Mouse (Mus musculus): ENCODE data around the gene Ddb2. TPM values are rescaled to one million over a fixed set of nuclear protein-coding genes. Genes with fewer than 3 reads are reported as not detected.
A peak's percentile ranks its signal among the peaks of the same experiment; 100 is the strongest.

Gene Ddb2
- polyA plus RNA-seq (2012; ENCODE audit: insufficient read depth, insufficient read length, low replicate concordance, missing spikeins): not detected in 2 replicates

- Histone ChIP-seq H3K4me1 (ENCODE audit: control insufficient read depth, insufficient read depth, low read length) (peaks cover 3% of the 10 kb centered on the region; the same call in 1 of the 2 replicates), H3K27ac (ENCODE audit: insufficient read depth, low read depth, low read length) (peak within 1 kb of the TSS; percentile 92), H3K4me3 (ENCODE audit: insufficient read depth, low read depth, low read length) (peak within 1 kb of the TSS; percentile 67)
- WGBS: 1% methylated on average over 48 of the region's 48 CpGs
- TF ChIP-seq POLR2A (IDR thresholded peaks at IDR 0.05; ENCODE audit: insufficient read depth, low read depth, low read length): peak; percentile 30; the same call in 1 of the 2 replicates
- no peak for TF ChIP-seq CTCF (IDR thresholded peaks at IDR 0.05; ENCODE audit: insufficient read depth, low read depth, low read length)
Observed at GRCm38 (mm10) chr2:91236601-91237510, at the start of gene Ddb2. TSS of gene Ddb2 (minus strand) at chr2:91236982.

GRCm38 (mm10) chr2:91285885-91286505 lies 49.2 kb upstream of the Ddb2 start:
- 13% methylated on average over 7 of the region's 7 CpGs for WGBS
- TF ChIP-seq POLR2A (IDR thresholded peaks at IDR 0.05; ENCODE audit: insufficient read depth, low read depth, low read length): no peak
- TF ChIP-seq CTCF (IDR thresholded peaks at IDR 0.05; ENCODE audit: insufficient read depth, low read depth, low read length): peak; percentile 82
- H3K27ac ChIP-seq (ENCODE audit: insufficient read depth, low read depth, low read length): no peak overlapping the region
- H3K4me3 ChIP-seq (ENCODE audit: insufficient read depth, low read depth, low read length): no peak overlapping the region
- peaks cover 6% of the 10 kb centered on the region for H3K4me1 ChIP-seq (ENCODE audit: control insufficient read depth, insufficient read depth, low read length)

GRCm38 (mm10) chr2:91284375-91285199 lies 47.8 kb upstream of the Ddb2 start:
- 26% methylated on average over 13 of the region's 13 CpGs for WGBS
- H3K4me1 ChIP-seq (ENCODE audit: control insufficient read depth, insufficient read depth, low read length): peaks cover 6% of the 10 kb centered on the region
- TF ChIP-seq POLR2A (IDR thresholded peaks at IDR 0.05; ENCODE audit: insufficient read depth, low read depth, low read length) (no peak), CTCF (IDR thresholded peaks at IDR 0.05; ENCODE audit: insufficient read depth, low read depth, low read length) (no peak)
- H3K27ac ChIP-seq (ENCODE audit: insufficient read depth, low read depth, low read length): peak overlapping the region; percentile 31
- no peak overlapping the region for H3K4me3 ChIP-seq (ENCODE audit: insufficient read depth, low read depth, low read length)

GRCm38 (mm10) chr2:91283972-91284371 lies 47.2 kb upstream of the Ddb2 start:
- no peak overlapping the region for H3K4me3 ChIP-seq (ENCODE audit: insufficient read depth, low read depth, low read length)
- peak overlapping the region; percentile 6; the same call in 1 of the 2 replicates for H3K27ac ChIP-seq (ENCODE audit: insufficient read depth, low read depth, low read length)
- peaks cover 6% of the 10 kb centered on the region for H3K4me1 ChIP-seq (ENCODE audit: control insufficient read depth, insufficient read depth, low read length)
- WGBS: 48% methylated on average over 3 of the region's 3 CpGs
- TF ChIP-seq POLR2A (IDR thresholded peaks at IDR 0.05; ENCODE audit: insufficient read depth, low read depth, low read length) (no peak), CTCF (IDR thresholded peaks at IDR 0.05; ENCODE audit: insufficient read depth, low read depth, low read length) (no peak)

- H3K4me3 ChIP-seq (ENCODE audit: insufficient read depth, low read depth, low read length): no peak overlapping the region
- H3K4me1 ChIP-seq (ENCODE audit: control insufficient read depth, insufficient read depth, low read length): peaks cover 6% of the 10 kb centered on the region
- H3K27ac ChIP-seq (ENCODE audit: insufficient read depth, low read depth, low read length): no peak overlapping the region
- 62% methylated on average over 5 of the region's 5 CpGs for WGBS
- no peak for TF ChIP-seq POLR2A (IDR thresholded peaks at IDR 0.05; ENCODE audit: insufficient read depth, low read depth, low read length)
- no peak for TF ChIP-seq CTCF (IDR thresholded peaks at IDR 0.05; ENCODE audit: insufficient read depth, low read depth, low read length)
Observed at GRCm38 (mm10) chr2:91281366-91281765, 44.6 kb upstream of the Ddb2 start.

- H3K27ac ChIP-seq (ENCODE audit: insufficient read depth, low read depth, low read length): no peak overlapping the region
- no peak overlapping the region for H3K4me3 ChIP-seq (ENCODE audit: insufficient read depth, low read depth, low read length)
- TF ChIP-seq CTCF (IDR thresholded peaks at IDR 0.05; ENCODE audit: insufficient read depth, low read depth, low read length): no peak
- TF ChIP-seq POLR2A (IDR thresholded peaks at IDR 0.05; ENCODE audit: insufficient read depth, low read depth, low read length): no peak
- WGBS: 71% methylated on average over 2 of the region's 2 CpGs
- H3K4me1 ChIP-seq (ENCODE audit: control insufficient read depth, insufficient read depth, low read length): peaks cover 1% of the 10 kb centered on the region; the same call in 1 of the 2 replicates
Observed at GRCm38 (mm10) chr2:91279372-91279755, 42.6 kb upstream of the Ddb2 start.

GRCm38 (mm10) chr2:91278749-91279371 lies 42.1 kb upstream of the Ddb2 start:
- no peak overlapping the region for H3K27ac ChIP-seq (ENCODE audit: insufficient read depth, low read depth, low read length)
- TF ChIP-seq POLR2A (IDR thresholded peaks at IDR 0.05; ENCODE audit: insufficient read depth, low read depth, low read length): no peak
- peak; percentile 23; the same call in 1 of the 2 replicates for TF ChIP-seq CTCF (IDR thresholded peaks at IDR 0.05; ENCODE audit: insufficient read depth, low read depth, low read length)
- no peak overlapping the region for H3K4me3 ChIP-seq (ENCODE audit: insufficient read depth, low read depth, low read length)
- WGBS: 42% methylated on average over 10 of the region's 10 CpGs
- no peaks in the 10 kb centered on the region; the same call in 1 of the 2 replicates for H3K4me1 ChIP-seq (ENCODE audit: control insufficient read depth, insufficient read depth, low read length)

- TF ChIP-seq CTCF (IDR thresholded peaks at IDR 0.05; ENCODE audit: insufficient read depth, low read depth, low read length) (no peak), POLR2A (IDR thresholded peaks at IDR 0.05; ENCODE audit: insufficient read depth, low read depth, low read length) (no peak)
- H3K4me3 ChIP-seq (ENCODE audit: insufficient read depth, low read depth, low read length): no peak overlapping the region
- WGBS: 78% methylated on average over 8 of the region's 8 CpGs
- no peak overlapping the region for H3K27ac ChIP-seq (ENCODE audit: insufficient read depth, low read depth, low read length)
- H3K4me1 ChIP-seq (ENCODE audit: control insufficient read depth, insufficient read depth, low read length): peaks cover 9% of the 10 kb centered on the region
Observed at GRCm38 (mm10) chr2:91269687-91270133, 32.9 kb upstream of the Ddb2 start.

Measured in olfactory bulb, adult 2 months (tissue).